Mouse (Mus musculus) erythroblast, adult 5-6 weeks (primary cell): ENCODE measurements around the gene Nell2. TPM values are rescaled to one million over a fixed set of nuclear protein-coding genes. Genes with fewer than 3 reads are reported as not detected.
"Not testable (repeated sequence)": the region's sequence is repeated elsewhere in the genome, so short reads cannot be mapped to it uniquely, and the experiment has no call there.

Source experiments
- ATAC-seq: replicated peaks from 2 replicates; pipeline ENCODE4 v1.8.0; 2016; ENCODE audit warnings: moderate number of reproducible peaks, mild to moderate bottlenecking, moderate TSS enrichment, inconsistent platforms; ENCODE audit not compliant: poor library complexity, low FRiP score, severe bottlenecking
- total RNA-seq, 2 experiments: library from RNA; stranded (forward) in 1 of 2; stranded (reverse) in 1 of 2; fragments of 150-400 nt in 1 of 2; fragments of 200-764, 138-1000 nt in 1 of 2; gene quantifications; 2 replicates each; pipeline versions ENCODE4 v1.2.3 to v1.2.4; 2015 to 2017; ENCODE audit warnings: low replicate concordance in 2 of 2

Nell2 gene
- not detected in 2 replicates for total RNA-seq (2015; ENCODE audit: low replicate concordance)
- total RNA-seq (2017; ENCODE audit: low replicate concordance), result not detected in 2 replicates

GRCm38 (mm10) chr15:95527948-95528861 is at the start of gene Nell2:
Gene Nell2 (minus strand): TSS chr15:95528559.
- ATAC-seq, result no peak

GRCm38 (mm10) chr15:95574661-95575060 is 46.3 kb upstream of the Nell2 start:
- ATAC-seq, result no peak

GRCm38 (mm10) chr15:95569606-95570005 is 41.2 kb upstream of the Nell2 start:
- no peak for ATAC-seq

- no peak for ATAC-seq
These were observed 36.8 kb upstream of the Nell2 start for GRCm38 (mm10) chr15:95565160-95565559.

- no peak for ATAC-seq
These were observed 32.9 kb upstream of the Nell2 start for GRCm38 (mm10) chr15:95561303-95561702.

DNA sequence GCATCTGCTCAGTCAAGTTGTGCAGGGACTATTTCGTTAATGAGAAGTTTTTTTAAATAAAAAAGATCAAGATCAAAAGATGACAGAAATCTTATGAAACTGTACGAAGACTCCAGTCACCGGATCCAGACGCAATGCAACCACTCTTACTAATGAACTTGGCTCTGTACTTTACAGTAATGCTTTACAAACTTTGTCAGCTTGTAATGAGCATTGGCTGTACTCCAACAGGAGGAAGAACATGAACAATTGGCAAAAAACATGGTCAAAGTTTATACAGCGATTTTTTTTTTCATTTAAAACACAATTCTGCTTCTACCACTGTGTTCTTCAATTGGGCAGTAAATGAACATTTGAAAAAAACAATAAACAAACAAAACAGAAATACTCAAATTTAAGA is 21.7 kb upstream of the Nell2 start:
- no peak for ATAC-seq

- ATAC-seq, result no peak
These were observed 14.3 kb upstream of the Nell2 start for GRCm38 (mm10) chr15:95542632-95543031.

DNA sequence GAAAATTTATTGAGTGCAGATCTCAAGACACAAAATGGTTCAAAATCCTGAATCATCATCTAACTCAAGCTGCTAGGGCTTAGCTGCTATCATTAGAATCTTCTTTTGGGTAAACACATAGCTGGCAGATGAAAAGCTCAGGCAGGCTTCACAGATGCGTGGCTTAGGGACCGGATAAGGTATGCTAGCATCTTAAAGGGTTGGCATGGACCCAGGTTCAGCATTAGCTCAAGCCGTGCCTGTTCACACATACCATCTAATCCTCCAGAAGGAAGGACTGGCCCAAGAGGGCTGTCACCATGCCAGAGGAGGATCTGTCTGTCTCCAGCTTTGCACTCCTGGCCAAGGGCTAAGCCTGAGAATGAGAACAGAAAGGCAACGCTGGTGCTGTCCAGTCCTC is 8.4 kb upstream of the Nell2 start:
- no peak for ATAC-seq

- ATAC-seq, result no peak
These were observed 7.9 kb upstream of the Nell2 start for GRCm38 (mm10) chr15:95536230-95536629.

GRCm38 (mm10) chr15:95534644-95535043 is 6.3 kb upstream of the Nell2 start:
- no peak for ATAC-seq

DNA sequence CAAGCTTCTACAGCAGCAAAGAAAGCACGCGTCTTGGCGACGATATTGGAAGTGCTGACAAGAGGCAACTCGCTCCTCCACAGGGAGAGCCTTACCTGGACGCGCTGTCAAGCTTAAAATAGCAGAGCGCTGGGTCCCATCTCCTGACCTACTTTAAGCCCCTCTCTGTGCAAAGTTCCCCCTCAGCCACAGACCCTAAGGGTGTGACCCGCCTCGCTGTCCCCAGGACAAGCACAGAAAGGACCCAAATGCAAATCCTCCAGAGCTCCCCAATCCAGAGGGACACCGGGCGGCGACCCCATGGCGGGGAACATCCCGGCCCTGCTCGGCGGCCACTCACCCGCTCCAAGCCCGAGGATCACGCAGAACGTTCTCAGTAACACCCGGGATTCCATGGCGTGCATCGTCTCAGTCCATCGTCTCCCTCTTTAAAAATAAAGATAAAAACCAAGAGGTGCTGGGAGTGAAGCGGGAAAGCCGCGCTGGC is 855 bp downstream of the Nell2 start:
- no peak for ATAC-seq

DNA sequence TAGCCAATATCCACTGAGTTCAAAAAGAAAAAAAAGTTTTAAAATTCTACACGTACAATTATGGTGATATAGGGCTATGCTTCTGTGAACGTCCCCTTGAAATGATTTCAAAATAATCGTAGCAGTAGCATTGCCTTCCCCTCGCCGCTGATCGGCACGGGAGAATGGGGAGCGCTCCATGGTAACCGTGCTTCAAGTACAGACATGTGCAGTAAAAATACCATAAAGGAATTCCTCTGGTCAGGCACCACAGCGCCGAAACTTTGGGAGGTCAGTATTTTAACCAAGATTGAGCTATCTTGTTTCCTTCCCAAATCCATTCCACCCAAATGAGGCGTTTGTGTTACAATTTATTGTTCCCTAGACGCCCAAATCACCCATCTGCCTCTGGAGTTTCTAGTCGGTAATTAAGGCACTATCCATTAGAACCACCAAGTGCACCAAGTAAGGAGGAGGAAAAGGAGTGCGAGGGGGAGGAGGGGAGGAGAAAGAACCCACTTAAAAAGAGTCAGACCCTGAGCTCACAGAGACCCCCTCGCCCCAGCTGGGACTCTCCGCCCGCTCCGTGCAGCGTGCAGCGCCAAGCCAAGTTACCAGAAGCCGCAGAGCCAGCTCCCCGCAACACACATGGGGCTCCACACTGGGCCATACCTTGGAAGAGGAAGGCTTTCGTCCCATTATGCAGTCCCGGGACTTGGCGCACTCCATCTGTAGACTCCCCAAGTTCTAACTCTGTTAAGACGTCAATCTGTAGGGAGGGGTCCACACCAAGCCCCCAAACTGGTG is 1.5 kb downstream of the Nell2 start:
- ATAC-seq, result no peak

GRCm38 (mm10) chr15:95525997-95526396 is 2.4 kb downstream of the Nell2 start:
- no peak for ATAC-seq

GRCm38 (mm10) chr15:95518204-95518603 is 10.2 kb downstream of the Nell2 start:
- ATAC-seq, result no peak

GRCm38 (mm10) chr15:95513306-95513705 is 15.1 kb downstream of the Nell2 start:
- ATAC-seq, result not testable (repeated sequence)

DNA sequence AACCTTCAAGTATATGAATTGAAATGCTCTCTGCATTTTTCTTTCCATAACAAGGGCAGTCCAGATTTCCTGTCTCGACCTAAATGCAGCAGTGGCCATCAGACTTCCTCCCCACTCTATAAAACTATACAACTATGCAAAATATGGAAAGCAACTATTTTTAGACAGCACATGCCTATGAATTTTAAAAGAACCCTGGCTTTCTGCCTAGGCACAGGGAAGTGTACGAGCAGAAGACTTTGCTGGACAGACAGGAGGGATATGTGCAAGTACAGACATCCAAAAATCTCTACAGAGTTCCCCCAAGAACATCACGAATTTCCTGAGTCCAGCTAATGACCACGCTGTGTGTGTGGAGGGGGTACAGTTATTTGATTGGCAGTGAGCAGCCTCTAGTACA is 32.7 kb downstream of the Nell2 start:
- ATAC-seq, result no peak

DNA sequence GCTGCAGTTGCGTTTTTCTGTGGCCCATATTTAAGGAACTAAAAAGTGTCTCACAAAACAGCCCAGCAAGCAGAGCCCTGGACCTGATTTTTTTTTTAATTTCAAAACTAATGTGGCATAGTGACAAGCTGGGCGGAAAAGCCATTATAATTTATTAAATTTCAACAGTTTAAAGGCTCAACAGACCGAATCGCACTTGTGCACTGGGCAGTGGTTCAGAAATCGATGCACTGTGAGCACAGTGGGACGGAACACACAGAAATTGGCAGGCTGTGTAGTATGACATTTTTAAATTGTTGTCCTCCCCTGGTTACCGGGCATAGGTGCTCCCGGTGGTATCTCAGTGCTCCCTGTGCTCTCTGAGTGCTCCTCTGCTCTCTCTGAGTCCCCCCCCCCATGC is 33.2 kb downstream of the Nell2 start:
- no peak for ATAC-seq

GRCm38 (mm10) chr15:95492201-95492600 is 36.2 kb downstream of the Nell2 start:
- no peak for ATAC-seq

- no peak for ATAC-seq
These were observed 39.2 kb downstream of the Nell2 start for GRCm38 (mm10) chr15:95489174-95489573.

- ATAC-seq, result no peak
These were observed 40.4 kb downstream of the Nell2 start for GRCm38 (mm10) chr15:95487961-95488360.

DNA sequence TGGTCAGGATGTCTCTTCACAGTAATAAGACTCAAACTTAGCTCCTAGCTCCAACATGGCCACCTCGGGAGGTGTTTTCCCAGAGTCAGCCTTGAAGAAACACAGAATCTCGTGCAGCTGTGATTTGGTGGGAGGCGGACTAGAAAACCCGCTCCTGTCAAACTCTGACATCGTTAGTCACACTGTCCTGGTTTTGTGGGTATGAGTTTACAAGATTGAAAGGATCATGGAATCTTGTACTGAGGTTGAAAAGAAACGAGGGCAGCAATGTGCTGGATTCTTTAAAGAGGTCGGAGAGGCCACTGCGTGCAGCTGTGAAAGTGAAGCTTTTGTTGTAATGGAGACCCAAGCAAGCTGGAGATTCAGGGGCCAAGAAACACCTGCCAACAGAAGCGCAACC is 46.4 kb downstream of the Nell2 start:
- no peak for ATAC-seq
